Mouse (Mus musculus) neural tube, embryonic 13.5 days (tissue): Measurements from ENCODE around the gene Asna1. TPM values are rescaled to one million over a fixed set of nuclear protein-coding genes. Genes with fewer than 3 reads are reported as not detected.

Experiments used
- ATAC-seq: fragments of 200-750 bp; cut with Nextera tagmentation; 2 replicates; pipeline ENCODE4 v1.8.0; 2017; ENCODE audit warnings: low read depth, mild to moderate bottlenecking, moderate TSS enrichment, moderate library complexity
- H3K27ac ChIP-seq: fragments of 300-500 bp; sonication (generic); replicated peaks from 2 replicates; pipeline ENCODE4 v1.5.1; 2015; ENCODE audit warnings: moderate library complexity, mild to moderate bottlenecking, inconsistent platforms
- H3K27me3 ChIP-seq: fragments of 300-500 bp; sonication (generic); 2 replicates; pipeline ENCODE4 v1.6.1; 2015; ENCODE audit warnings: mild to moderate bottlenecking, inconsistent platforms
- H3K36me3 ChIP-seq: fragments of 300-500 bp; sonication (generic); 2 replicates; pipeline ENCODE4 v1.6.1; 2015; ENCODE audit warnings: mild to moderate bottlenecking, inconsistent platforms
- H3K4me1 ChIP-seq: fragments of 300-500 bp; sonication (generic); replicated peaks from 2 replicates; pipeline ENCODE4 v1.6.1; 2015; ENCODE audit warnings: inconsistent platforms
- H3K4me2 ChIP-seq: fragments of 300-500 bp; sonication (generic); 2 replicates; pipeline ENCODE4 v1.6.1; 2015; ENCODE audit warnings: inconsistent platforms, mild to moderate bottlenecking, moderate library complexity
- H3K4me3 ChIP-seq: fragments of 300-500 bp; sonication (generic); 2 replicates; pipeline ENCODE4 v1.5.1; 2015; ENCODE audit warnings: mild to moderate bottlenecking, inconsistent platforms
- H3K9ac ChIP-seq: fragments of 300-500 bp; sonication (generic); 2 replicates; pipeline ENCODE4 v1.6.1; 2015; ENCODE audit warnings: moderate library complexity, mild to moderate bottlenecking, inconsistent platforms
- H3K9me3 ChIP-seq: fragments of 300-500 bp; sonication (generic); 2 replicates; pipeline ENCODE4 v1.6.1; 2016; ENCODE audit warnings: inconsistent platforms
- WGBS: fragments of 180-500 bp; shearing (Covaris S2); methylation state at CpG from one replicate; pipeline ENCODE4 v1.1.7; 2015; 5-methylcytosine and 5-hydroxymethylcytosine counted together
- polyA plus RNA-seq: library from polyadenylated mRNA; unstranded; fragments of >200 nt; fragmentation: Nextera tagmentation; extraction: Ambion mirVana; gene quantifications from 2 replicates; pipeline ENCODE4 v1.2.1, GENCODE M21; 2015

The Asna1 gene
- polyA plus RNA-seq, 1 experiment from 2014 or later = 151 TPM

DNA sequence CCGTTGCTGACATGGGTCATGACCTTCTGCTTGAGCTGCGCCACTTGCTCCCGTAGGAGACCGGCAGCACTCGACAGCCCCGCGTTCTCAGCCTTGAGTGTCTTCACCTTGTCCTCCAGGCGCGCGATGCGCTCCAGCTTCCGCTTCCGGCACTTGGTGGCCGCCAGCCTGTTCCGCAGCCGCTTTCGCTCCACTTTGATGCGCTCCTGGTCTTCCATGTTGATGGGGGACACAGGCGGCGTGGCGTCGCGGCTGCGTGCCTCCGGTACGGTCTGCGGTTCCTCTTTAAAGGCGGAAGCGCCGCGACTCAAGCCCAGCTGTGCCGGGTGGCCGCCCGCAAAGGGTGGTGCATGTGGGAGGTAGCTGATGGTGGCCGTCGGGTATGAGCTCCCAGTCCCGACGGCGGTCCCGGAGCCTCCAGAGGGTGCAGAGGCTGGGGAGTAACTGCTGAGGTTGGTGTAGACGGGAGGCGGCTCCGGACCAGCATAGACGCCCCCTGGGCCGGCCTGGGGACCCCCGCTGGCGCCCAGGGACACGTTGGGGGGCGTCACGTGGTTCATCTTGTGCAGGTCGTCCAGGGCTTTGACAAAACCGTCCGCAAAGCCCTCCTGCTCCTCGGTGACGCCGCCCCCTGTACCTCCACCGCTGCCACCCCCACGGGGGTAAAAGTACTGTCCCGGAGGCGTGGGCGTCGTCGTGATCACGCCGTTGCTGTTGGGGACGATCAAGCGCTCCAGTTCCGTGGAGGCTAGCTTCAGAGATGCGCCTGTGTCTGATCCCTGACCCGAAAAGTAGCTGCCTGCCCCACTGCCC is 47.4 kb downstream of the Asna1 start:
- no peak for ATAC-seq
- Histone ChIP-seq H3K36me3 (peaks cover 25% of the 10 kb centered on the region), H3K9me3 (no peaks in the 10 kb centered on the region), H3K9ac (peak overlapping the region; percentile 75), H3K27ac (0 out of 2 replicates have a peak overlapping the region, but pooled peaks have one; percentile 46), H3K27me3 (peaks cover 41% of the 10 kb centered on the region), H3K4me1 (peaks cover 80% of the 10 kb centered on the region), H3K4me3 (peak overlapping the region; percentile 53), H3K4me2 (peak overlapping the region; percentile 98)
- 1% methylated on average over 69 of the region's 70 CpGs for WGBS

DNA sequence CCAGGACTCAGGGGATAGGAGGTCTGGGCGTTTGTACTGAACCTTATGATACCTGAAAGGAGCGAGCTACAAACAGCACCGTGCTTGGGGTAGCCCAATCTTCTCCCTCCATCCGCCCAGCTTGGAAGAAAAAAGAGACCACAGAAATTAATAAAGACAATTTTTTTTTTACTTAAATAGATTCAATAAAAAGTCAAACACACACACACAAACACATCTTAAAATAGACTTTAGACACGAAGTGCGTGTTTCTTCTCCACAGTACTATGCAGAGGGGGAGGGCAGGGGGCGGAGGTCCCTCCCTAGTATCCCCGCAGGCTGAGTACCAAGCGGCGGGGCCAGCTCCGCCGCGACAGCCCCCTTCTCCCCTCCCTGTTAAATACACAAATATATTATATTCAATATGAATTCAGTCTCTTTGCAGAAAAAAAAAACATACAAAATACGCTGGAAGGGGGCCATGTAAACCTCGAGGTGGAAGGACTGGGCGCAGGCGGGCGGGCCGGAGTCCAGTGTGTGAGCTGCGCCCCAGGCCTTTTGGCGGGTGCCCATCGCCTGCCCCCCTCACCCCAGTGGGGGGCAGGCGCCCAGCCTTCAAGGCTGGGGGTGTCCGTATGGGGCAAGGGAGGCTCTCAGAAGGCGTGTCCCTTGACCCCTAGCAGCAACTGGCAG is 48.2 kb downstream of the Asna1 start:
- Histone ChIP-seq H3K4me1 (peaks cover 81% of the 10 kb centered on the region), H3K9ac (peak overlapping the region; percentile 75), H3K4me3 (peak overlapping the region; percentile 53), H3K36me3 (peaks cover 33% of the 10 kb centered on the region), H3K4me2 (peak overlapping the region; percentile 98), H3K27ac (0 out of 2 replicates have a peak overlapping the region, but pooled peaks have one; percentile 40), H3K27me3 (peaks cover 34% of the 10 kb centered on the region), H3K9me3 (no peaks in the 10 kb centered on the region)
- ATAC-seq = no peak
- WGBS = 1% methylated on average over 25 of the region's 25 CpGs

DNA sequence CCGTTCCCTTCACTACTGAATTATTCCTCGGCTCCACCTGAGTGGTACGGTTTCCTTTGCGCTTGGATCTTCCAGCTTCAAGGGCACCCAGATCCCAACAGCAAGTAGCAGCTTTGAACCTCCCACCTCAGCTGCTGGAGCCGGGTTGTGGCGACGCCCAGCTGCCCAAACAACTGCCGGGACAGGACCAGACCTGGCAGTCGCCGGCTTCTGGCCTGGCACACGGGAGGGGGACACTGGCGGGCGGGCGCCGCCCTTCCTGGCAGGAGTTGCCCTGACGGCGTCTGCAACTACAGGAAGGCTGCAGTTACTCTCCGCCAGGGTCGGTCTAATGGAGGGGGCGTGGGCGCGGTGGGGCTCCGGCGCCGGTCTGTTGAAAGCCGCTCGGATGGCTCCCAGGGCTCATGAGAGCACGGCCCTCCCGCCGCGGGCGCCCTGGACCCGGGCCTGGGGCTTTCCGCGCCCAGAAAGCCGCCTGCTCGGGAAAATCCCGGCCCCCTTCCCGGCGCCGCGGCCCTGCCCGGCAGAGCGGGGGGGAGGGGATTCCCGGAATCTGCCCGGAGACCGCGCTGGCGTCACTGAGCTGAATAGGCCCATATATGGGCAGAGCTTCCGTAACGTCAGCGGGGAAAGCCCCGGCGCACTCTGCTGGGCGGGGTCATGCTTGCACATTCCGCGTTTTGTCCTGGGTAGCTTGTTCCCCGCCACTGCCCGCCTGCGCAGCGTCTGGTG is 48.9 kb downstream of the Asna1 start:
- Histone ChIP-seq H3K27ac (peak overlapping the region; percentile 73), H3K4me3 (peak overlapping the region; percentile 53), H3K9ac (peak overlapping the region; percentile 75), H3K27me3 (peaks cover 33% of the 10 kb centered on the region), H3K36me3 (peaks cover 40% of the 10 kb centered on the region), H3K4me2 (peak overlapping the region; percentile 98), H3K4me1 (peaks cover 81% of the 10 kb centered on the region), H3K9me3 (no peaks in the 10 kb centered on the region)
- ATAC-seq = peak; percentile 72
- WGBS = 1% methylated on average over 60 of the region's 61 CpGs

DNA sequence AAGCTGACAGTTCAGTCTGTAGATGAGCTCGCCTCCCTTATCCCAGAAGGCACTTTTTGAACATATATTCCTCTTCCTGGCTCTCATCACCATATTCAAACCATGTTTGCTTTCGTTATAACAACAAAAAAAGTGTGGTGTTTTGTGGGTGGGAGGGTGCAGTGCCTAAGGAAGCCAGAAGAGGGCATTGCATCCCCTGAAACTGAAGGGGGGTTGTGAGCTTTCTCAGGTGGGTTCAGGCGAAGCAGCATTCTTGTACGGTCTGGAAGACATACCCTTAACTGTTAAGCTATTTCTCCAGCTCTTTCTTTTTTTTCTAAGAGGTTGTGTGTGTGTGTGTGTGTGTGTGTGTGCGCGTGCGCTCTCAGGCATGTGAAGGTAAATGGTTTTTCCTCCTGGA is 49.6 kb downstream of the Asna1 start:
- peak overlapping the region; percentile 73 for H3K27ac ChIP-seq
- H3K4me1 ChIP-seq = peaks cover 81% of the 10 kb centered on the region
- peak overlapping the region; percentile 98 for H3K4me2 ChIP-seq
- no peaks in the 10 kb centered on the region for H3K9me3 ChIP-seq
- peak overlapping the region; percentile 53; the same call in 1 of the 2 replicates for H3K4me3 ChIP-seq
- H3K36me3 ChIP-seq = peaks cover 44% of the 10 kb centered on the region
- 29% methylated on average over 7 of the region's 7 CpGs for WGBS
- H3K27me3 ChIP-seq = peaks cover 26% of the 10 kb centered on the region
- peak overlapping the region; percentile 61; the same call in 1 of the 2 replicates for H3K9ac ChIP-seq
- no peak for ATAC-seq

DNA sequence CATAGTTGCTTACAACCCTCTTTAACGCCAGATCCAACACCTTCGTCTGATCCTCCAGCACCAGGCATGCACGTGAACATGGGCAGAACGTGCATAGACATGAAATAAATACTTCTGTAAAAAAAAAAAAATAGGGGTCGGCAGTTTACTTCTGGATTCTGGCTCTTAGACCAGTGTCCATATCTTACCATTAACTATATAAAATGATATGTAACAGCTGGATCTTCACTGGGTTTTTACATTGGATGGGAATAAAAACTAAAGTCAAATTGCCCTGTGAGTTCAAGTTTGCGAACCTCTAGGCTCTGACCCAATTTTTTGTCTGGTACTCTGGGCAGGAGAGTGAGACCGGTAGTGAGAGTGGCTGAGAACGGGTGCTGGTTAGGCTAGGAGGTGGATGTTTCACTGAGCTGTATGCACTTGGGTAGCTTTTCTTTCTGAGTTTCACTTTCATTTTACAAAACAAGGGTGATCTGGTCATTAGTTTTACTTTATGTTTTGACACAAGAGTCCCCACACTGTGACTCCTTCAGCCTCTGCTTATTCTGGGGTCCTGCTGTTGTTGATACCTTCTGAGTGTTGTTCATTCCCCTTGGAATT is 50.4 kb downstream of the Asna1 start:
- Histone ChIP-seq H3K4me3 (no peak overlapping the region), H3K4me1 (peaks cover 75% of the 10 kb centered on the region), H3K9ac (0 out of 2 replicates have a peak overlapping the region, but pooled peaks have one; percentile 9), H3K4me2 (no peak overlapping the region), H3K9me3 (no peaks in the 10 kb centered on the region), H3K27me3 (peaks cover 22% of the 10 kb centered on the region), H3K27ac (no peak overlapping the region), H3K36me3 (peaks cover 44% of the 10 kb centered on the region)
- 81% methylated on average over 8 of the region's 8 CpGs for WGBS
- no peak for ATAC-seq

DNA sequence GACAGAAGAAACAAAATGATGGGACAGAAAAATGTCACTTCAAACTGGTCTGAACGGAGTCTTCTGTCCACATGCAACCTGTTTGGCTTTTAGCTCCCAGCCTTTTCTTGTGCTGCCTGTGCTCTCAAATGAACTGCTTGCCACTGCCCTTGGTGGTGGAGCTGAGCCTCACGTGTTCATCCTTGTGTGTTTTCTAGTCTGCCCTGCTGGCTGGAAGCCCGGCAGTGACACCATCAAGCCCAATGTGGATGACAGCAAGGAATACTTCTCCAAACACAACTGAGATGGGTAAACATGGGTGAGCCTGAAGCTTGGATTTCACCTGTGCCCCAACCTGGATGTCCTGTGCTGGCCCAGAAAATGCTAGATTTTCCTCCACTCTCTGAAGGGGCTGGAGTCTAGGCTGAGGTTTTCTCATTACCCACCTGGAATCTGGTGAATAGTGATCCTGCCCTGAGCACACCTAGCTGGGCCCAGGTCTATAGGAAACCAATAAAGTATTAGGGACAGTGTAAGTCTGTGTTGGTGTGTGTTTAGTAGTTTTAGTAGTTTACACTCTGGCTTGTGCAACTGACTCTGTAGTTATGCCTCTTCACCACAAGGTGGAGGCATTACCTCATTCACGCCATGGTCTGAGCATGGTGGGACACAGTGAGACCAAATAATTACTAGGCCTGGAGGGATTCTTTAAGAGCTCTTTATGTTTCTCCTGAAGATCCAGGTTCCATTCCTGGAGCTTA is 51.1 kb downstream of the Asna1 start:
- WGBS = 62% methylated on average over 4 of the region's 4 CpGs
- H3K9me3 ChIP-seq = no peaks in the 10 kb centered on the region
- no peak overlapping the region for H3K27ac ChIP-seq
- H3K4me1 ChIP-seq = peaks cover 69% of the 10 kb centered on the region
- peaks cover 44% of the 10 kb centered on the region for H3K36me3 ChIP-seq
- H3K4me2 ChIP-seq = no peak overlapping the region
- no peak overlapping the region for H3K9ac ChIP-seq
- H3K27me3 ChIP-seq = peaks cover 15% of the 10 kb centered on the region
- no peak overlapping the region; the same call in 1 of the 2 replicates for H3K4me3 ChIP-seq
- no peak for ATAC-seq

DNA sequence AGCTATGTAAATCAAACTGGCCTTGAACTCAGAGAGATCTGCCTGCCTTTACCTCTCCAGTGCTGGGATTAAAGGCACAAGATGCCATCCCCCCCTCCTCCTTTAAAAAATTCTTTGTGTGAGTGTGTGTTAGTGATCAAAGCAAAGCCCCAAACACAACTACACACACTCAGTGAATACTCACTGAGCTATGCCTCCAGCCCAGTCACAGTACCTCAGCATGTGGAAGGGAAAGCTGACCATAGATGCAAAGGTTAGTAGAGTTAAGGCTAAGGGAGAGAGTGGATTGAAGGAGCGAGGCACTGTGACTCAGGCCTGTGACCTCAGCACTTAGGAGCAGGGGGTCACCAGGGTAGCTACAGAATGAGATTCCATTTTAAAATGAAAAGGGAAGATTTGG is 52.0 kb downstream of the Asna1 start:
- peaks cover 12% of the 10 kb centered on the region for H3K27me3 ChIP-seq
- no peaks in the 10 kb centered on the region for H3K9me3 ChIP-seq
- no peak overlapping the region for H3K27ac ChIP-seq
- 96% methylated on average over 1 of the region's 1 CpGs for WGBS
- ATAC-seq = no peak
- no peak overlapping the region for H3K4me3 ChIP-seq
- no peak overlapping the region for H3K9ac ChIP-seq
- H3K36me3 ChIP-seq = peaks cover 44% of the 10 kb centered on the region
- H3K4me2 ChIP-seq = no peak overlapping the region
- H3K4me1 ChIP-seq = peaks cover 69% of the 10 kb centered on the region

DNA sequence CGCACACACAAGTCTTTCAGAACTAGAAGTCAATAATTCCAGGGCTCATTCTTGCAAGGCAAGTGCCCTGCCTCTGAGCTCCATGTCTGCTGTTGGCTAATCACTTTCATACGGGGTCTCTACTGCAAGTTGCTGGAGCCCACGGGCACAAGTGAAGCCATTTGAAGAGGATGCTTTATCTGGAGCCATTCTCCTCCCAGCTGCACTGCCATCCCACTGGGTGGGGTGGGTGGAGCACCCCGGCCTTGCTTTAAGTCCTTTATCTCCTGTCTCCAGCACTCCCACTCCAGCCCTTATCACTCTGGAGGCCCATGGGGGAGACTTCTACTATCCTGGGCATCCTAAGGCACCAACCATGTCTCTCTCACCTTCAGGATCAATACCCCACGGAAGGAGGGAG is 54.2 kb downstream of the Asna1 start:
- Histone ChIP-seq H3K36me3 (peaks cover 44% of the 10 kb centered on the region), H3K27ac (peak overlapping the region; percentile 87), H3K9me3 (no peaks in the 10 kb centered on the region), H3K9ac (peak overlapping the region; percentile 99), H3K4me1 (peaks cover 63% of the 10 kb centered on the region), H3K27me3 (no peaks in the 10 kb centered on the region), H3K4me2 (peak overlapping the region; percentile 98), H3K4me3 (peak overlapping the region; percentile 87)
- 68% methylated on average over 5 of the region's 5 CpGs for WGBS
- ATAC-seq = no peak

DNA sequence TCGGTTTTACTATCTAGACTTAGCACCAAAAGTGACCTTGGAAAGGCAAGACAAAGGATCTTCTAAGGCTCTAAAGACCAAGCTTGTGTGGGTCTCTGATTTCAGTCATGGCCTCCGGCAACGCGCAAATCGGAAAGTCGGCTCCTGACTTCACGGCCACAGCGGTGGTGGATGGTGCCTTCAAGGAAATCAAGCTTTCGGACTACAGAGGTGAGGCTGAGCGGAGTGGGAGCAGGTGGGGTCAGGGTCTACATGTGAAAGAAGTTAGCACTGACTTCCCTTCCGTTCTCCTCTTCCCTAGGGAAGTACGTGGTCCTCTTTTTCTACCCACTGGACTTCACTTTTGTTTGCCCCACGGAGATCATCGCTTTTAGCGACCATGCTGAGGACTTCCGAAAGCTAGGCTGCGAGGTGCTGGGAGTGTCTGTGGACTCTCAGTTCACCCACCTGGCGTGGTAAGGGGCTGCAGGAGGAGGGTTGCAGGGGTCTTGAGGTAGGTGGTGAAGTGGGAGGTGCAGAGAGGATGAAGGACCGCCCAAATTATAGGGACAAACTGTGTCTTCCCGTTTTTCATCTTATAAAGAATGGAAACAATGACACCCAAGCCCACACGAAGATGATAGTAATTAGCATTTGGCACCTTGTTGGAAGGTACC is 54.8 kb downstream of the Asna1 start:
- Histone ChIP-seq H3K9me3 (no peaks in the 10 kb centered on the region), H3K36me3 (peaks cover 43% of the 10 kb centered on the region), H3K9ac (peak overlapping the region; percentile 99), H3K27me3 (no peaks in the 10 kb centered on the region), H3K27ac (peak overlapping the region; percentile 87), H3K4me1 (peaks cover 62% of the 10 kb centered on the region), H3K4me3 (peak overlapping the region; percentile 87), H3K4me2 (peak overlapping the region; percentile 98)
- no peak for ATAC-seq
- 9% methylated on average over 21 of the region's 21 CpGs for WGBS

DNA sequence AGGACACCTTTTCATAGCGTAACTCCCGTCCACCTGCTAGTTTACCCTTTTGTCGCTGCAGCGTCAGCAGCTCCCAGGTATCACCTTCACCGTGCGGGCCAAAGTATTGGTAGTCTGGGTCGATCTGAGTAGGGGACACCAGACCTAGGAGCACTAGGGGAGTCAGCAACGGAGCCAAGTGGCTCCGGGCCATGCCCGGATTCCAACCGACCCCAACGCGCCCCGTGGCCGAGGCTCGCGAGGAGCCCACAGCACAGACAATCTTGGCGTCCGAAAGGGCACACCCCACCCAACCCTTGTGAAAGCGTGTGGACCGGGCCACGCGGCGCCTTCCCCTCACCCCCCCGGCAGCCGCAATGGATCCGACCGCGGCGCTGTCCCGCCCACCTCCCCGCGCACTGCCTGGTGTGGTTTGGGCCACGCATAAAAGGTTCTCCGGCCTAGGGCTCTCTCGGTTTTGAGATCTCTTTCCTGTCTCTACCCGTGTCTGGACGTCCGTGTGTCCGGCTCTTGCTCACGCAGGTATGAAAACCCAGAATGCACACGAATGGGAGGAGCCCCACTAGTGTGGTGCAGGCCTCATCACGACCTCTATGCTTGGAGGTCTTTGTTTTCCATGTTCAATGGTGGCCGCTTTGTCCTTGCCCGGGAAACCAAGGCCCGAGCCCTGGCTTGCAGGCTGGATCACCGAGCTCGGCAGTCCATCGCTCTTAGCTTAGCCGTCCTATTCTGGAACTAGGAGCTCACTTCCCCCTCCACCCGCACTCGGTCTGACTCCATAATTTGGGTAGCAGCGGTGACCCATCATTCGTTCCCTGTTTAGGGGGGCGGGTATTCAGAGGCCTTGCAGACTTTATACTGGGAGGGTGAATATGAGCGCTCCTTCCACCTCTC is 55.6 kb downstream of the Asna1 start, which contains the start of the genes Gm49661, Prdx2 and Rnaseh2a:
Gm49661 (minus strand) TSS at position 193 of the 894 bp plus-strand sequence.
Prdx2 (plus strand) TSS at position 347 of the 894 bp plus-strand sequence.
Rnaseh2a (minus strand) TSS at position 527 of the 894 bp plus-strand sequence.
- no peaks in the 10 kb centered on the region for H3K9me3 ChIP-seq
- peak within 1 kb of the TSS; percentile 98 for H3K4me2 ChIP-seq
- peaks cover 60% of the 10 kb centered on the region for H3K4me1 ChIP-seq
- no peaks in the 10 kb centered on the region for H3K27me3 ChIP-seq
- peak; percentile 66 for ATAC-seq
- peaks cover 35% of the 10 kb centered on the region for H3K36me3 ChIP-seq
- H3K27ac ChIP-seq = peak within 1 kb of the TSS; percentile 87
- peak within 1 kb of the TSS; percentile 99 for H3K9ac ChIP-seq
- under 1% methylated on average over 56 of the region's 56 CpGs for WGBS
- H3K4me3 ChIP-seq = peak within 1 kb of the TSS; percentile 87
